Mouse (Mus musculus) MEL (cell line): ENCODE data around the gene Actn1. TPM values are rescaled to one million over a fixed set of nuclear protein-coding genes. Genes with fewer than 3 reads are reported as not detected.

Experiments used
- DNase-seq: peaks from one replicate; pipeline ENCODE4 v3.0.0; 2011; ENCODE audit warnings: low read depth, low spot score
- H3K27ac ChIP-seq: 2 replicates; pipeline ENCODE4 v1.5.1; 2012; ENCODE audit warnings: low read depth, mild to moderate bottlenecking, control low read depth, low read length, moderate library complexity; ENCODE audit not compliant: control insufficient read depth
- H3K27me3 ChIP-seq, 2 experiments: fragments of 150-350 bp in 1 of 2; sonication (generic) in 1 of 2; 2 replicates each; pipeline ENCODE4 v1.6.1; 2012; ENCODE audit warnings: low read length in 2 of 2, mild to moderate bottlenecking in 2 of 2, improper control_type of control experiment in 1 of 2, moderate library complexity in 1 of 2; ENCODE audit not compliant: insufficient read depth in 2 of 2, control insufficient read depth in 1 of 2
- H3K36me3 ChIP-seq, 2 experiments: 2 replicates each; pipeline ENCODE4 v1.6.1; 2012 to 2014; ENCODE audit warnings: low read length in 2 of 2, improper control_type of control experiment in 1 of 2, inconsistent platforms in 1 of 2, mild to moderate bottlenecking in 1 of 2; ENCODE audit not compliant: insufficient read depth in 2 of 2, control insufficient read depth in 1 of 2
- H3K4me1 ChIP-seq, 2 experiments: fragments of 150-350 bp in 1 of 2; sonication (generic) in 1 of 2; 2 replicates each; pipeline ENCODE4 v1.6.1; 2012; ENCODE audit warnings: low read length in 2 of 2, improper control_type of control experiment in 1 of 2, mild to moderate bottlenecking in 1 of 2; ENCODE audit not compliant: insufficient read depth in 2 of 2, control insufficient read depth in 1 of 2
- H3K4me3 ChIP-seq, 2 experiments: fragments of 150-350 bp in 1 of 2; sonication (generic) in 1 of 2; 2 replicates each; pipeline ENCODE4 v1.5.1; 2012; ENCODE audit warnings: low read depth in 2 of 2, low read length in 2 of 2, mild to moderate bottlenecking in 2 of 2, moderate library complexity in 2 of 2, control low read depth in 1 of 2, improper control_type of control experiment in 1 of 2; ENCODE audit not compliant: control insufficient read depth in 1 of 2, insufficient read depth in 1 of 2
- H3K79me2 ChIP-seq: 2 replicates; pipeline ENCODE4 v1.6.1; 2012; ENCODE audit warnings: mild to moderate bottlenecking, low read length, moderate library complexity; ENCODE audit not compliant: control insufficient read depth, poor library complexity, insufficient read depth
- H3K9ac ChIP-seq: 2 replicates; pipeline ENCODE4 v1.6.1; 2012; ENCODE audit warnings: low read depth, mild to moderate bottlenecking, control low read depth, low read length, moderate library complexity; ENCODE audit not compliant: control insufficient read depth, poor library complexity, severe bottlenecking
- H3K9me3 ChIP-seq: fragments of 150-350 bp; sonication (generic); replicated peaks from 2 replicates; pipeline ENCODE4 v1.6.1; 2012; ENCODE audit warnings: mild to moderate bottlenecking, low read length, improper control_type of control experiment, moderate library complexity; ENCODE audit not compliant: insufficient read depth
- BHLHE40 ChIP-seq: IDR thresholded peaks from 2 replicates; pipeline ENCODE4 v1.6.1; 2012; ENCODE audit warnings: low read depth, mild to moderate bottlenecking, inconsistent platforms, low read length, improper control_type of control experiment, borderline replicate concordance
- CTCF ChIP-seq, 3 experiments: IDR thresholded peaks in 2 of 3; conservative IDR thresholded peaks in 1 of 3; 2 replicates each; pipeline ENCODE4 v1.5.1; 2011 to 2012; ENCODE audit warnings: low read length in 3 of 3, low read depth in 2 of 3, mild to moderate bottlenecking in 2 of 3, improper control_type of control experiment in 1 of 3, inconsistent platforms in 1 of 3, mixed read lengths in 1 of 3, moderate library complexity in 1 of 3; ENCODE audit not compliant: control insufficient read depth in 1 of 3, insufficient read depth in 1 of 3, poor library complexity in 1 of 3, severe bottlenecking in 1 of 3
- ELF1 ChIP-seq: IDR thresholded peaks from 2 replicates; pipeline ENCODE4 v1.6.1; 2014; ENCODE audit warnings: low read depth, mild to moderate bottlenecking, inconsistent platforms, low read length, improper control_type of control experiment, moderate library complexity
- GABPA ChIP-seq: IDR thresholded peaks from 2 replicates; pipeline ENCODE4 v1.6.1; 2012; ENCODE audit warnings: low read depth, mild to moderate bottlenecking, inconsistent platforms, low read length, improper control_type of control experiment, moderate library complexity
- GATA1 ChIP-seq: IDR thresholded peaks from 2 replicates; pipeline ENCODE4 v1.6.1; 2011; ENCODE audit warnings: low read depth, low read length, improper control_type of control experiment
- KAT2A ChIP-seq: conservative IDR thresholded peaks from 2 replicates; pipeline ENCODE4 v1.6.1; 2012; ENCODE audit warnings: low read depth, low read length, improper control_type of control experiment, inconsistent platforms
- MEF2A ChIP-seq: IDR thresholded peaks from 2 replicates; pipeline ENCODE4 v1.6.1; 2014; ENCODE audit warnings: low read depth, mild to moderate bottlenecking, inconsistent platforms, low read length, improper control_type of control experiment; ENCODE audit not compliant: poor library complexity, insufficient replicate concordance, severe bottlenecking; ENCODE audit errors: extremely low read depth
- MXI1 ChIP-seq: IDR thresholded peaks from 2 replicates; pipeline ENCODE4 v1.6.1; 2011; ENCODE audit warnings: mild to moderate bottlenecking, low read depth, low read length, improper control_type of control experiment
- MYB ChIP-seq: IDR thresholded peaks from 2 replicates; pipeline ENCODE4 v1.6.1; 2011; ENCODE audit warnings: mild to moderate bottlenecking, low read depth, low read length, improper control_type of control experiment
- MYC ChIP-seq: IDR thresholded peaks from 2 replicates; pipeline ENCODE4 v1.6.1; 2011; ENCODE audit warnings: low read depth, mild to moderate bottlenecking, low read length, improper control_type of control experiment, moderate library complexity
- POLR2A ChIP-seq, 2 experiments: IDR thresholded peaks; 2 replicates each; pipeline ENCODE4 v1.6.1; 2011 to 2012; ENCODE audit warnings: low read length in 2 of 2, mild to moderate bottlenecking in 2 of 2, control low read depth in 1 of 2, improper control_type of control experiment in 1 of 2, low read depth in 1 of 2, moderate library complexity in 1 of 2; ENCODE audit not compliant: control insufficient read depth in 1 of 2, insufficient read depth in 1 of 2, poor library complexity in 1 of 2
- POLR2AphosphoS2 ChIP-seq: IDR thresholded peaks from 2 replicates; pipeline ENCODE4 v1.6.1; 2011; ENCODE audit warnings: low read length, improper control_type of control experiment
- POLR2AphosphoS5 ChIP-seq: IDR thresholded peaks from 2 replicates; pipeline ENCODE4 v1.6.1; 2012; ENCODE audit warnings: low read depth, borderline replicate concordance, mild to moderate bottlenecking, inconsistent platforms, low read length, moderate library complexity, mixed read lengths
- RCOR1 ChIP-seq: IDR thresholded peaks from 2 replicates; pipeline ENCODE4 v1.6.1; 2012; ENCODE audit warnings: low read depth, mild to moderate bottlenecking, inconsistent platforms, low read length, improper control_type of control experiment
- SIN3A ChIP-seq: IDR thresholded peaks from 2 replicates; pipeline ENCODE4 v1.6.1; 2012; ENCODE audit warnings: low read length, improper control_type of control experiment, inconsistent platforms
- SMC3 ChIP-seq: IDR thresholded peaks from 2 replicates; pipeline ENCODE4 v1.6.1; 2011; ENCODE audit warnings: low read depth, low read length, improper control_type of control experiment
- UBTF ChIP-seq: IDR thresholded peaks from 2 replicates; pipeline ENCODE4 v1.6.1; 2012; ENCODE audit warnings: low read depth, mild to moderate bottlenecking, inconsistent platforms, low read length, improper control_type of control experiment, moderate library complexity, borderline replicate concordance; ENCODE audit not compliant: insufficient read depth
- USF2 ChIP-seq, 2 experiments: IDR thresholded peaks; 2 replicates each; pipeline ENCODE4 v1.6.1; 2011 to 2012; ENCODE audit warnings: improper control_type of control experiment in 2 of 2, low read length in 2 of 2, borderline replicate concordance in 1 of 2, inconsistent platforms in 1 of 2, low read depth in 1 of 2, mild to moderate bottlenecking in 1 of 2; ENCODE audit not compliant: insufficient read depth in 1 of 2
- ZC3H11A ChIP-seq: IDR thresholded peaks from 2 replicates; pipeline ENCODE4 v1.6.1; 2012; ENCODE audit warnings: low read depth, mild to moderate bottlenecking, inconsistent platforms, low read length, improper control_type of control experiment
- ZKSCAN1 ChIP-seq: IDR thresholded peaks from 2 replicates; pipeline ENCODE4 v1.6.1; 2012; ENCODE audit warnings: low read depth, mild to moderate bottlenecking, inconsistent platforms, low read length, improper control_type of control experiment, moderate library complexity
- ZMIZ1 ChIP-seq: IDR thresholded peaks from 2 replicates; pipeline ENCODE4 v1.6.1; 2012; ENCODE audit warnings: low read depth, mild to moderate bottlenecking, inconsistent platforms, low read length, improper control_type of control experiment, moderate library complexity
- ZNF384 ChIP-seq: IDR thresholded peaks from 2 replicates; pipeline ENCODE4 v1.6.1; 2012; ENCODE audit warnings: low read depth, mild to moderate bottlenecking, inconsistent platforms, low read length, improper control_type of control experiment
- polyA plus RNA-seq, 2 experiments: library from polyadenylated mRNA; stranded (reverse) in 1 of 2; unstranded in 1 of 2; fragments of >175 nt in 1 of 2; fragments of >200 nt in 1 of 2; gene quantifications; 2 replicates each; pipeline versions ENCODE4 v1.2.1 to v1.2.4; 2012; ENCODE audit warnings: low replicate concordance in 2 of 2, low read depth in 1 of 2; ENCODE audit not compliant: insufficient read length in 2 of 2, insufficient read depth in 1 of 2, missing spikeins in 1 of 2
- total RNA-seq: library from RNA; depleted of rRNA; stranded (reverse); fragments of 300-350 nt; gene quantifications from 2 replicates; pipeline ENCODE4 v1.2.3, GENCODE M21; 2012

The Actn1 gene
- total and polyA plus RNA-seq, 3 experiments: 7.8 to 27.0 TPM; not detected in 1

DNA sequence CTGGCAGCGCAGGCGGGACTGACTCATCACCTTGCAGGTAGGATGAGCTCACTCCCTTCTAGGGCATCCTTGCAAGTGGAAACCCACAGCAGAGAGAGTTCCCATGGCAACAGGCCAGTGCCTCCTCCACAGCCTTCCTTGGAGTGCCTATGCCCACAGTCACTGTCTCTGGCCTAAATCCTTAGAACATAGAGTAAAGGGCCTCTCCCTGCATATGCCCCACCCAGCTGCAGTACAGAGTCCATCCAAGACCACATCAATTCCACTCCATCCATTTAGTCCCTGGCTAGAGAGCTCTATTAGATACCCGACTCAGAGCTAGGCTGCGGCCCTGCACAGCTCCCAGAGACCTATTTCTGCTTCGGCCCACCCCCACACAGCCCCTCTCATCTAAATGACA lies 20.7 kb downstream of the Actn1 start:
- TF ChIP-seq ZKSCAN1 (no peak), MYC (no peak), POLR2AphosphoS2 (no peak)
- H3K27me3 ChIP-seq: no peaks in the 10 kb centered on the region
- no peaks in the 10 kb centered on the region for H3K79me2 ChIP-seq
- H3K4me3 ChIP-seq: no peak overlapping the region
- H3K27ac ChIP-seq: no peak overlapping the region
- H3K9me3 ChIP-seq: no peaks in the 10 kb centered on the region
- H3K9ac ChIP-seq: no peak overlapping the region
- no peak for DNase-seq
- no peaks in the 10 kb centered on the region for H3K4me1 ChIP-seq
- no peaks in the 10 kb centered on the region for H3K36me3 ChIP-seq

DNA sequence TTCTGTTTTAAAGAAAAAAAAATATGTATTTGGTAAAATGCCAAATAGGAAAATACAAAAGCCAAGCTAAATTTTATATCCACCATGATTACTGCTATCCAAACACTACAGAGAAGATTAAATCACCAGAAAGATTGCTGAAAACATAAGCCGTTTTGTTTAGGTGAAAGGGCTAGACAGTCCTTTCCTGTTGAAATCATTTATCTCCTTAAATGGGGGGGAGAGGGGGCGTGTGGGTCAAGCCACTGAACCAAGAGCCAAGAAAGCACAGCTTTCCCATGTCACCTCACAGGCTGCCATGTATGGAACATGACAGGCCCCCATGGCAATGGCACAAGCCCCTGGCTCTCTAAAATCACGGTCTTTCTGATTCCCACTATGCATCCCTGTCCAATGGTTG lies 21.6 kb downstream of the Actn1 start:
- no peak for TF ChIP-seq SMC3
- no peak for TF ChIP-seq BHLHE40
- no peak for TF ChIP-seq ZMIZ1
- TF ChIP-seq GABPA: no peak
- TF ChIP-seq KAT2A: no peak
- TF ChIP-seq SIN3A: no peak
- no peak for TF ChIP-seq MXI1
- no peak for TF ChIP-seq USF2 (IDR thresholded peaks at IDR 0.05; ENCODE audit: borderline replicate concordance in 1 of 2, insufficient read depth in 1 of 2, low read depth in 1 of 2, low read length in 2 of 2)
- TF ChIP-seq RCOR1: no peak
- TF ChIP-seq POLR2AphosphoS5: no peak
- TF ChIP-seq ZKSCAN1: no peak
- TF ChIP-seq POLR2A (IDR thresholded peaks at IDR 0.05; ENCODE audit: control insufficient read depth in 1 of 2, insufficient read depth in 1 of 2, low read depth in 1 of 2, low read length in 2 of 2, poor library complexity in 1 of 2): no peak
- H3K4me3 ChIP-seq: no peak overlapping the region
- no peaks in the 10 kb centered on the region for H3K36me3 ChIP-seq
- no peaks in the 10 kb centered on the region for H3K79me2 ChIP-seq
- no peak for DNase-seq
- no peaks in the 10 kb centered on the region for H3K27me3 ChIP-seq
- no peaks in the 10 kb centered on the region for H3K4me1 ChIP-seq
- H3K27ac ChIP-seq: no peak overlapping the region
- no peak overlapping the region for H3K9ac ChIP-seq
- no peaks in the 10 kb centered on the region for H3K9me3 ChIP-seq

DNA sequence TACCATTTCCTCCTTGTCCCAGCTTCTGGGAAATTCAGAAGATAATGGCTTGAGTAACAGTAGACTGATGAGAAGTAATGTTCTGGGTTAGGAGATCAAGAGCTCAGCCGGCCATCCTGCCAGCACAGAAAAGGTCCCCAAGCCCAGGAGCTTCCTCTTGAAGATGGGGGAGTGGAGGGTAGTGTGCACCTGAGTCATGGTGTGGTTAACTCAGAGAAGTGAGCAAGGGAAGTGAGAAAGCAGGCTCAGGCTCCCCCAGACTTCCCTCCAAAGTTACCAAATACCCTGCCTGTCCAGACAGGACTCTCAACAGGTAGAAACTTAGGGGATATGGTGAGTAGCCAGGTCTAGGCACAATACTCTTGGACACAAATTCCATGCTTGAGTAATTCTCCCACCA lies 24.9 kb downstream of the Actn1 start:
- TF ChIP-seq KAT2A (no peak), UBTF (no peak), POLR2A (IDR thresholded peaks at IDR 0.05; ENCODE audit: control insufficient read depth in 1 of 2, insufficient read depth in 1 of 2, low read depth in 1 of 2, low read length in 2 of 2, poor library complexity in 1 of 2) (no peak), ZNF384 (no peak), ZC3H11A (no peak), USF2 (IDR thresholded peaks at IDR 0.05; ENCODE audit: borderline replicate concordance in 1 of 2, insufficient read depth in 1 of 2, low read depth in 1 of 2, low read length in 2 of 2) (no peak), POLR2AphosphoS5 (no peak), MEF2A (no peak), MYB (no peak), POLR2AphosphoS2 (no peak), CTCF (IDR thresholded peaks at IDR 0.05 in 2 of 3, conservative IDR thresholded peaks at IDR 0.05 in 1 of 3; ENCODE audit: control insufficient read depth in 1 of 3, insufficient read depth in 1 of 3, low read depth in 2 of 3, low read length in 3 of 3, poor library complexity in 1 of 3, severe bottlenecking in 1 of 3) (no peak), ZMIZ1 (no peak), ELF1 (no peak), GATA1 (no peak), SIN3A (no peak)
- no peak overlapping the region for H3K9ac ChIP-seq
- H3K36me3 ChIP-seq: no peaks in the 10 kb centered on the region
- no peaks in the 10 kb centered on the region for H3K9me3 ChIP-seq
- no peaks in the 10 kb centered on the region for H3K79me2 ChIP-seq
- no peaks in the 10 kb centered on the region for H3K27me3 ChIP-seq
- no peak overlapping the region for H3K27ac ChIP-seq
- no peak for DNase-seq
- no peaks in the 10 kb centered on the region for H3K4me1 ChIP-seq
- H3K4me3 ChIP-seq: no peak overlapping the region
